Mouse (Mus musculus) embryonic fibroblast, embryonic 13.5 days (primary cell): ENCODE data around the gene Iqcg.

Source experiments
- CTCF ChIP-seq: IDR thresholded peaks from 2 replicates; pipeline ENCODE4 v1.5.1; 2011; ENCODE audit warnings: mild to moderate bottlenecking, control low read depth, low read length, moderate library complexity, borderline replicate concordance; ENCODE audit not compliant: insufficient read depth
- POLR2A ChIP-seq: IDR thresholded peaks from 2 replicates; pipeline ENCODE4 v1.6.1; 2011; ENCODE audit warnings: low read depth, mild to moderate bottlenecking, control low read depth, low read length, moderate library complexity

DNA sequence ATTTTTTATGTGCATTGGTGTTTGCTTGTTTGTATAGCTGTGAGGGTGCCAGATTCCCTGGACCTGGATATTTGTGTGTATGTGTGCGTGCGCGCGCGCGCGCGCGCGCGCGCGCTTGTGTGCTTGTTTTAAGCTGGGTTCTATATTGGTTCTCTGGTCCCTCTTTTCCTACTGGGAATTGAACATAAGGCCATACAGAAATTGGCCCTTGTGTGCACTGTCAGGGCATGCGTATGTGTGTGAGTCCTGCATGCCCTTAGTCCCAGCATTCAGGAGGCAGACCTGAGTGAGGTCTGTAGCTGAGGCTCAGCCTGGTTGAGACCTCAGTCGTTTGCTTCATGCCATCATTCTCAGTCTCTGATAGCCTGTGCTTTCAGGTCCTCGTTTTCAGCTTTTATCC lies 2.0 kb upstream of the Iqcg start:
- no peak for TF ChIP-seq CTCF
- TF ChIP-seq POLR2A: no peak
